Mouse (Mus musculus) spleen, adult 12 weeks (tissue): ENCODE data around the gene Tmem185a.
"Not testable (repeated sequence)": the region's sequence is repeated elsewhere in the genome, so short reads cannot be mapped to it uniquely, and the experiment has no call there.

Experiments
- DNase-seq: peaks from one replicate; pipeline ENCODE4 v3.0.0; 2022; ENCODE audit warnings: low spot score

Tmem185a gene

DNA sequence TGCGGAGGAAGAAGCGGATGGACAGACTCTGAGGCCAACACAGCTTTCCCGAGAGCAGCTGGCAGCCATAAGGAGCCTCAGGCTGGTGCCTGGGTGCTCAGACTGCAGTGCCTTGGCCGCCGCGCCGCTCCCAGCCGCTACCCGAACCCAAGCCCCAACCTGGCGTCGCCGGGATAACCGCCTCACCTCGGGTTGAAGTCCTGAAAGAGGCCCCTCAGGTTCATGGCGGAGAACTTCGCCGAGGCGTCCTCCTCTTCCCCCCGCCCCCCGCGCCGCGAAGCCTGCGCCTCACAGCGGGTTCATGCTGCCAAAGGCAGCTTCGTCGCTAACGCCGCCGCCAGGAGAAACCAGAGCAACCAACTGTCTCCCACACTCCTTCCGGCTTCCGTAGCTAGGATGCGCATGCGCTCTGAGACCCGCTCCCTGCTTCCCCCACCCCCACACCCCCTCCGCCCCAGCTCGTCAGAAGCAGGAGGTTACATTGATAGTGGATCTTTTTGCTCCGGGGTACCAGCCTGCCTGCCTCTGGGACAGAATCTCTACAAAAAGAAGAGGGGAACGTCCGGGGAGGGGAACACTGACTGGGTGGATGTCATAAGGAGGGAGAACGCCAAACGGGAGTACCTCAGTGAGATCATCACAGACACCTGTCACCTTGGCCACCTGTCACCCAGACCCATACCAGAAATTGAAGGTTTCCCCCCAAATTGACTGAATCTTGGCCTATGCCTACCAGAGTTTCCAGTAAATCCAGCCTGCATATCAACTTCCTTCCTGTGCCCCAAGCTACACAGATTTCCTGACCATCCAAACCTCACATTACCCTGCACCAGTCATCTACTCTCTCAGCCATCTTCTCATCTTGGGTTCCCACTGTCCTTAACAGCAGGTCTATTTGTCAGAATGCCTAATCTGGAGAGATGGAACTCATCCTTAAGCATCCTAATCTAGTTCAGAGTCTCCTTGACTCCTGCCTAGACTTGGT is at the start of gene Tmem185a:
TSS of gene Tmem185a (minus strand) at position 389 of the 985 bp plus-strand sequence.
- peak; percentile 38 for DNase-seq

DNA sequence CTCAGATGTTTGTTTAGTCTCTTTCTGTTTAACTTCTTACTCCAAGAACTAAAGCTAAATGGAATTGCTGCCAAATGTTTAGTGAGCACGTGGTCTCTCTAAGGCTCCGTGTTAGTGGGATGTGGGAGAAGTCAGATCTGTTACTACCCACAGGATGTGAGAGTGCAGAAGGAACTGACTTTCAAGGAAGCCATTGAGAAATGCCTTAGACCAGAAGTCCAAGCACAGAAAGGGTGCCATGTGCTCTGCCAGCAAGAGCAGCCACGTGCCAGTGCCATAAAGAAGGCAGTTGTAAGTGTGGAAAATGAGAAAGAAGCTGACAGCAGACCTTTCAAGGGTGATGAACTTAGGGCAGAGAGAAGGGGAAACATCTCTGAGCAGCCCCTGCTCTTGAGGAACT is 37.4 kb upstream of the Tmem185a start:
- DNase-seq = not testable (repeated sequence)

DNA sequence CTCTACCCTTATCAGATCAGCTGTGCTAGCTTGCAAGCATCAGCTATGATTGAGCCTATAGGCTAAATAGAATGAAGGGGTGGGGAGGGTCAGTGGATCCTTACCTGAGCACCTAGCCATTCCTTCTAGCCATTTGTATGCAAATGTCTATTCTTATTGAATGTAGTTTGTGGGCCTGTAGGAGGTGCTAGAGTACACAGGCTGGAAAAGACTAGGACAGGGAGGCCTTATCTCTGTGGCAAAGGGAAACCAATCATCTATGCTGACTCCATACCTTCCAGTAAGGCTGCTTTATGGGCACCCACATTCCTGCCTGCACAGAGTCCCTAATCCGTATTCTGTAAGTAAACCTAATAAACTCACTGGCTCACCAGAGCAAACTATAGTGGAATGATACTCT is 10.3 kb upstream of the Tmem185a start:
- DNase-seq = not testable (repeated sequence)

DNA sequence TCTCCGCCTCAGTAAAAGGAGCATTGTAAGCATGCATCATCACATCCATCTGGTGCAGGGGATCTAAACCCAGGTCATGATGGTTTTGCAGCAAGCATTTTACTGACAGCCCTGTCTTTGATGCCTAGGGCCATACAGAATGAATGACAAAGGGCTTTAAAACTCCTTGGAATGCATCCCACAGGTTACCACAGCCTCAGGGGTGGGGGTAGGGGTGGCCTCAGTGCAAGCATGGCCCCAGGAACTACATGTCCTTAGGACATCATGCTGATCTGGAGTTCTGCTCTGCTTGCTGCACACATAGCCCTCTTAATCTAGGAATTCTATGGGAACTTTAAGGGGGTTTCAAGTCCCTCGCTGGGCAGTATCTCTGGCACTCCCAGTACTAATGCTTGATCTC is 5.2 kb upstream of the Tmem185a start:
- no peak for DNase-seq

DNA sequence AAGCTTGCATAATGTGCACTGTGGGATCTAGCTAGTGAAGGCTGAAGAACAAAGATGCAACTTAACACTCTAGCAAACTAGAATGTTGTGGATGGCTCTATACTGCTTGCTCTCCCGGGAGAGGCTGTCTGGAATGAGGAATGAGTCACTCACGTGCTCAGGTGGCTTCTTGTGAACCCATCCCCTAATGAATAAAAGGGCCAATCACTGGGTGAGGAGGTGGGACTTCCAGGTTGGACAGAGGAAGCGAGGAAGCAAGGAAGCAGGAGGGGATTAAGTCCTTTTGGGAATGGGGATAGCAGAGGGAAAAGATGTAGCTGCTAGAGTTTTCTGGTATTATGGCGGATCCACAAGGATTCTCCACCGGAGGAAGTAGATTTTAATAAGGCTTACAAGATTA is 1.7 kb upstream of the Tmem185a start:
- DNase-seq = no peak

DNA sequence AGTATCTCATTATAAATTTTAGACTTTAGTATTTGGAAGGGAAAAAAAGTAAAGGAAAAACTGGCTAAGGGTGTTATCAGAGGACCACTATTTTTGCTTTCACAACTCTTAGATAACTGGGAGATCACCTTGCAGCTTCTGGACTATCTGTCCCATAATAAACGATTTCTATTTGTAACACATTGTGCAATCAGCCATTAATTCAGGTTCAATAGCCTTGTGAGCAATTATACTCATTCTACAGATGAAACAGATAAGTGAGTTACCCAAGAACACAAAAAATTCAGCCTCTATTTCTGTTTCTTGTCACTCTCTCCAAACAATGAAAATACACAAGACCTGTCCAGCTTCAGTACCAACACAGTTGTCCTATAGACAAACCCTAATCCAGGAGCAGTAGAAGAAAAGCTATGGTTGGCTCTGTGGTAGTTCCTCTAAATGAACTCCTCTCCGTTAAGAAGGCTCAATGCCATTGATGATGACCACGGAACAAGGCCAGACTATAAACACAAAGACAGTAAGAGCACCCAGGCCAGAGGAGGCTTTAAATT is 1.7 kb downstream of the Tmem185a start:
- DNase-seq = no peak

DNA sequence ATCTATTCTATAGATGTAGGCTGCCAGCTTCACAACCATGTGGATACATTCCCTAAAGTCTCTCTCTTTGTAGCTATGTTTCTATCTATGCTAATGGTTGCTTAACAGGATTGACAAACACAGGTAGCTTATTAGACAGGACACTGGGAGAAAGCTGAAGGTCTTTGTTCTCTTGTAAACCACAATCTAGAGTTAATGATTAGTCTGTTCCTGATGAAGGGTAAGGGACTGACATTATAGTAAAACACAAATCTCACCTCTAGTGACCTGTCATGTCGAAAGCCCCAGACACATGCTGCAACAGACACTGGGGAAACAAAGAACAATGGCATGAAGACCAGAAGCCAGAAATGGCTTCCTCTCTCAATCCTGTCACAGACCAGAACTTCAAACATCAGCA is 10.1 kb downstream of the Tmem185a start:
- no peak for DNase-seq

DNA sequence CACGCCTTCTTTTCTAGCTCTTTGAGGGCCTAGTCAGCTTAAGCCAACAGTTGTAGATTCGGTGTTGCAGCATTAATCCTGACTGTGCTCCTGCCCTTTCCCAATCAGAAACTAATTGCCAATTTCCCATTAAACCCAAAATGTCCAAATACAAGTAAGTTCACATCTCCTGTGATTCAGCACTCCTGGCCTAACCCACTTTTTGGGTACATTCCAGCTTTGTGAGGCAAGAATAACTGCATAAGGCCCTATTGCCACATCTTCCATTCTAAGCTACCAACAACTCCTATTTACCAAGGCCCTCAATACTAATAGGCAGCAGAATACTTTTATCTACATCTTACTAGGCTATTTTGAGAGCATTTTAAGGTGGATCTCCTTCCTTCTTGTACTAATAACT is 11.5 kb downstream of the Tmem185a start:
- no peak for DNase-seq

DNA sequence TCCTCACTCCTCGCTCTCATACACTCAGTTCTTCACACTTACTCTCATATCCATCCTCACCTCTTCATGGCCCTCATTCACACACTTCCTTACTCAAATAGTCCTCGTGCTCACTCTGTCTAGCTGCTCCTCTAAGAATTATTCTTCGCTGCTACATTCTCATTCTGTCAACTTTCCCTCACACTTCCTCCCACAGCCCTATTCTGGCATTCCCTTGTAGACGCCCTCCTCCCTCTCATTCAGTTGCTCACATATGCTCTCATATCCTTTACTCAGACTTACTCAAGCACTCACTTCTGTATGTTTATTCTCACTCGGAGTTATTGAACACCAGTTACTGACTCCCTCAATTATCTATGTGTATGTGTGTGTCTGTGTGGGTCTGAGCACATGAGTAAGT is 13.4 kb downstream of the Tmem185a start:
- DNase-seq = no peak

DNA sequence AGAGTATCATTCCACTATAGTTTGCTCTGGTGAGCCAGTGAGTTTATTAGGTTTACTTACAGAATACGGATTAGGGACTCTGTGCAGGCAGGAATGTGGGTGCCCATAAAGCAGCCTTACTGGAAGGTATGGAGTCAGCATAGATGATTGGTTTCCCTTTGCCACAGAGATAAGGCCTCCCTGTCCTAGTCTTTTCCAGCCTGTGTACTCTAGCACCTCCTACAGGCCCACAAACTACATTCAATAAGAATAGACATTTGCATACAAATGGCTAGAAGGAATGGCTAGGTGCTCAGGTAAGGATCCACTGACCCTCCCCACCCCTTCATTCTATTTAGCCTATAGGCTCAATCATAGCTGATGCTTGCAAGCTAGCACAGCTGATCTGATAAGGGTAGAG is 24.6 kb downstream of the Tmem185a start:
- not testable (repeated sequence) for DNase-seq

DNA sequence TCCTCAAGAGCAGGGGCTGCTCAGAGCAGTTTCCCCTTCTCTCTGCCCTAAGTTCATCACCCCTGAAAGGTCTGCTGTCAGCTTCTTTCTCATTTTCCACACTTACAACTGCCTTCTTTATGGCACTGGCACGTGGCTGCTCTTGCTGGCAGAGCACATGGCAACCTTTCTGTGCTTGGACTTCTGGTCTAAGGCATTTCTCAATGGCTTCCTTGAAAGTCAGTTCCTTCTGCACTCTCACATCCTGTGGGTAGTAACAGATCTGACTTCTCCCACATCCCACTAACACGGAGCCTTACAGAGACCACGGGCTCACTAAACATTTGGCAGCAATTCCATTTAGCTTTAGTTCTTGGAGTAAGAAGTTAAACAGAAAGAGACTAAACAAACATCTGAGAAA is 51.5 kb downstream of the Tmem185a start:
- not testable (repeated sequence) for DNase-seq
